Mouse (Mus musculus): Measurements from ENCODE around the gene Slc25a19. TPM values are rescaled to one million over a fixed set of nuclear protein-coding genes. Genes with fewer than 3 reads are reported as not detected.
A peak's percentile ranks its signal among the peaks of the same experiment; 100 is the strongest.

The Slc25a19 gene
- polyA plus RNA-seq, 1 experiment from 2014 or later, result 23.7 TPM

DNA sequence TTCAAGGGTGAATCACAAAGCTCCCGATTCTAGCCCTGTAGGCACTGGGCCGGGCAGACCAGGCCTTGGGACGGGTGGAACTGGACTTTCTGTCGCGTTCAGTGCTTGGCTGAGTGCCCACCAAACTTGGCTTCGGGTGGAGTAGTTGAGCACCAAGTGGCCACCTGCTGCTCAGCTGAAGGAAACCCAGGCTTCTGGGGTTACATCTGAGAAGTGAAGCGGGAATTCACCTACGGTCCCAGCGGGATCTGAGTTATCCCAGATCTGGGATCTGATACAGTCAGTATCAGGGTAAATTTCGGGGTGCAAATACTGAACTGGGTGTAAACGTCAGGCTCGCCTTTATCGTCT lies 16.1 kb downstream of the Slc25a19 start:
- Histone ChIP-seq H3K27ac (peak overlapping the region; percentile 90), H3K4me1 (replicated peaks) (peaks cover 28% of the 10 kb centered on the region), H3K36me3 (peaks cover 46% of the 10 kb centered on the region), H3K9me3 (no peaks in the 10 kb centered on the region), H3K27me3 (ENCODE audit: insufficient read depth, poor library complexity, severe bottlenecking) (no peaks in the 10 kb centered on the region), H3K4me3 (peak overlapping the region; percentile 73)
- no peak for DNase-seq (ENCODE audit: low spot score)
- WGBS, result 2% methylated on average over 13 of the region's 13 CpGs

DNA sequence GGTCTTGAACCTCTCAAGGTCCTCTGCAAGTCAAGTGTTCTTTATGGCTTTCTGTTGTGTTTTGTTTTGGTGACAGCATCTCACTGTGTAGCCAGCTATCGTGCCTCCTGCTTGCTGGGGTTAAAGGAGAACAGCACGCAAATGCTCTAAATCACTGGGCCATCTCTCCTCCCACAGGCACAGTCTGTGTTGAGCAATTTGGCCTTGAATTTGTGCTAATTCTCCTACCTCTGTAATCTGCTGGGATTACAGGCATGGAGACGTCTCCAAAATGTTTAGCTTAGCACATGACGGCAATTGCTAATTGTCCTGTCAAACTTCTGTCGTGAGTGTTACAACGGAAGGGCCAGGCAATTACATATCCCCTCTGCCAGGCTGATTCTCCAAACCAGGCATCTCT lies 16.9 kb downstream of the Slc25a19 start:
- Histone ChIP-seq H3K4me1 (replicated peaks) (peaks cover 28% of the 10 kb centered on the region), H3K27me3 (ENCODE audit: insufficient read depth, poor library complexity, severe bottlenecking) (no peaks in the 10 kb centered on the region), H3K36me3 (peaks cover 53% of the 10 kb centered on the region), H3K27ac (no peak overlapping the region), H3K4me3 (no peak overlapping the region), H3K9me3 (no peaks in the 10 kb centered on the region)
- no peak for DNase-seq (ENCODE audit: low spot score)
- 89% methylated on average over 6 of the region's 6 CpGs for WGBS

DNA sequence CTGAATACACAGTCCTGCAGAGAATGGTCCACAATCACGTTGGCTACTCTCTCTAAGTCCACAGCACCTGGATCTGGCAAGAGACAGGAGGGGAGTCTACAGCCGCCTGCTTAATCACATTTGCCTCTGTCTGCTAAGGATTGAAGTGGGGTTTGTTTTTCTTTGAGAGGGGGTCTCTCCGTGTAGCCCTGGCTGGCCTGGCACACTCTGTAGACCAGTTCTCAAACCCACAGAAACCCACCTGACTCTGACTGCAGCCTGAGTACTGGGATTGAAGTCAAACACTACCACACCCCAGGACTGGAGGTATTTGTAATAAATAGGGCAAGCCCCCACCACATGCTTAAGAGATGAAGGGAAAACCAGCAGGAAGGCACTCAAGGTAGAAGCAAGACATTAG lies 18.5 kb downstream of the Slc25a19 start:
- Histone ChIP-seq H3K9me3 (no peaks in the 10 kb centered on the region), H3K4me1 (replicated peaks) (peaks cover 39% of the 10 kb centered on the region), H3K27ac (no peak overlapping the region), H3K36me3 (peaks cover 50% of the 10 kb centered on the region), H3K4me3 (no peak overlapping the region), H3K27me3 (ENCODE audit: insufficient read depth, poor library complexity, severe bottlenecking) (no peaks in the 10 kb centered on the region)
- no peak for DNase-seq (ENCODE audit: low spot score)
- WGBS, result 77% methylated on average over 3 of the region's 3 CpGs

DNA sequence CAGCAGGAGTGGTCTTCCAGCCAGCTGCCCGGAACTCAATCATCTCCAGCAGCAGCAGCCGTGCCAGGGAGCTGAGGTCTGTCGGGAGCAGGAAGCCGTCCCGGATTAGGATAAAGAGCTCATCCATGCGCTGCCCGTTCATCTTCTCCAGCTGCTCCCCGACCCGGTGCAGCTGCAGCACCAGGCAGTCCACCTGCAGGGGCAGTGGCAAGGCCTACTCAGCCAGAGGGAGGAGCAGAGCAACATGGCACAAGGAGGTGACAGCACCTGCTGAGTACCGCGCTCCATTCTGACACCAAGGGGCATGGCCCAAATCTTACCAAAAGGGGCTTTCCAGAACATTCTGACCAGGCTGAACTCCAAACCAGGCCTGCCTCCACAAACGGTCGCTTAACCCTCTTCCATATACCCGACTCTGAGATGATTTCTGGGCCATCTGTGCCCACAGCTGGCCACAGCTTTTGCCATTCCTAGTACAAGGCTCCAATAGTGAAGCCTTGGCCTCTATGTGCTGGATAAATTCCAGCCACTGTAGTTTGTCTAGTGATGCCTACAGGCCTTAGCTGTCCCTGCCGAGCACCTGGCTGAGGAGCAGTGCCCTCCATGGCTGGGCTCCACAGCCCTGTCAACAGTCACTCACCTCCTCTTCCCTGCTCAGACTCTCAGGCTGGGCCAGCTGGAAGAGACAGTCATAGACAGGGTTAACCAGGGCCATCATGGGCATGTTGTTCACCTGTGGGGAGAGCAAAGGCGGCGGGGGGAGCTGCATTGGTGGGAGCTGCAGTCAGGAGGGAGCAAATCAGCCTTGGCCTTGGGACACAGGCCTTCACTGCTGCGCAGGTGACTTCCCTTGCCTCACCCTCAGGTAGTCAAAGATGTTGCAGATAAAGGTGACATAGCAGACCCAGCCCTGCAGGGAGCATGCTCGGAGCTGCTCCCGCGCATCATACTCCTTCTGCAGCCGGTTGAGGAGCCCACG lies 19.4 kb downstream of the Slc25a19 start:
- Histone ChIP-seq H3K9me3 (no peaks in the 10 kb centered on the region), H3K4me3 (no peak overlapping the region), H3K36me3 (peaks cover 49% of the 10 kb centered on the region), H3K27ac (no peak overlapping the region), H3K4me1 (replicated peaks) (peaks cover 46% of the 10 kb centered on the region), H3K27me3 (ENCODE audit: insufficient read depth, poor library complexity, severe bottlenecking) (no peaks in the 10 kb centered on the region)
- 86% methylated on average over 23 of the region's 23 CpGs for WGBS
- DNase-seq (ENCODE audit: low spot score), result no peak

DNA sequence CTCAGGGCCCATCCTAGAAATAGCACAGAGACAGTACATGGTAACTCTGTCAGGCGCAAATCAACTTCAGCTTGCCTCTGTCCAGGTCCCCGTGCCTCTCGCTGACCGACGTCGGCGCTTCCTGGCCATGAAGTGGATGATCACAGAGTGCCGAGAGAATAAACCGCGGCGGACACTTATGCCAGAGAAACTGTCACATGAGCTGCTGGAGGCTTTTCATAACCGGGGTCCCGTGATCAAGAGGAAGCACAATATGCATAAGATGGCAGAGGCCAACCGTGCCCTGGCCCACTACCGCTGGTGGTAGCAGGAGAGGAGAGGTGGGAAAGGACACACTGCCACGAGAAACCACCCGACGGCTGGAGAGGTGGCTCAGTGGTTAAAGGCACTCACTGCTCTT lies 21.4 kb downstream of the Slc25a19 start:
- H3K36me3 ChIP-seq, result peaks cover 54% of the 10 kb centered on the region
- no peak overlapping the region for H3K27ac ChIP-seq
- H3K27me3 ChIP-seq (ENCODE audit: insufficient read depth, poor library complexity, severe bottlenecking), result no peaks in the 10 kb centered on the region
- H3K4me1 ChIP-seq (replicated peaks), result peaks cover 45% of the 10 kb centered on the region
- H3K9me3 ChIP-seq, result no peaks in the 10 kb centered on the region
- no peak for DNase-seq (ENCODE audit: low spot score)
- WGBS, result 96% methylated on average over 18 of the region's 18 CpGs
- H3K4me3 ChIP-seq, result no peak overlapping the region

DNA sequence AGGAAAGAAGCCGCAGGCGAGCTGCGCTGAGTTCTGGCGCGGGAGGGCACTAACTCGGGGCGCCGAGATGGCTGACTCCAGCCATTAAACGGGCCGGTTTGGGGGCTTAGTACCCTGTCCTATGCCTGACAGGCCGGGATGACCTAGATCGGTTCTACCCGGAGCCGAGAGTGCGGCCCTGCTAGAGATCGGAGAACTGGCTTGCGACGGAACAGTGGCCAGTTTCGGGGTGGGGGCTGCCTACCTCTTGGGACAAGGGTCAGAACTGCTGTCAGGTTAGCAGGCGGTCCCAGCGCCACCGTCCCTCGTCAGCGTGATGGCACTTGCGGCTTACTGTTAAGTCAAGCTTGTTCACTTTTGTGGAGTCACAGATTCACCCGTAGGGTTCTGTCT lies 23.8 kb downstream of the Slc25a19 start:
- WGBS, result under 1% methylated on average over 26 of the region's 26 CpGs
- H3K4me1 ChIP-seq (replicated peaks), result peaks cover 40% of the 10 kb centered on the region
- H3K27ac ChIP-seq, result peak overlapping the region; percentile 99
- peaks cover 70% of the 10 kb centered on the region for H3K36me3 ChIP-seq
- H3K9me3 ChIP-seq, result no peaks in the 10 kb centered on the region
- H3K4me3 ChIP-seq, result peak overlapping the region; percentile 80
- no peak for DNase-seq (ENCODE audit: low spot score)
- no peaks in the 10 kb centered on the region for H3K27me3 ChIP-seq (ENCODE audit: insufficient read depth, poor library complexity, severe bottlenecking)

DNA sequence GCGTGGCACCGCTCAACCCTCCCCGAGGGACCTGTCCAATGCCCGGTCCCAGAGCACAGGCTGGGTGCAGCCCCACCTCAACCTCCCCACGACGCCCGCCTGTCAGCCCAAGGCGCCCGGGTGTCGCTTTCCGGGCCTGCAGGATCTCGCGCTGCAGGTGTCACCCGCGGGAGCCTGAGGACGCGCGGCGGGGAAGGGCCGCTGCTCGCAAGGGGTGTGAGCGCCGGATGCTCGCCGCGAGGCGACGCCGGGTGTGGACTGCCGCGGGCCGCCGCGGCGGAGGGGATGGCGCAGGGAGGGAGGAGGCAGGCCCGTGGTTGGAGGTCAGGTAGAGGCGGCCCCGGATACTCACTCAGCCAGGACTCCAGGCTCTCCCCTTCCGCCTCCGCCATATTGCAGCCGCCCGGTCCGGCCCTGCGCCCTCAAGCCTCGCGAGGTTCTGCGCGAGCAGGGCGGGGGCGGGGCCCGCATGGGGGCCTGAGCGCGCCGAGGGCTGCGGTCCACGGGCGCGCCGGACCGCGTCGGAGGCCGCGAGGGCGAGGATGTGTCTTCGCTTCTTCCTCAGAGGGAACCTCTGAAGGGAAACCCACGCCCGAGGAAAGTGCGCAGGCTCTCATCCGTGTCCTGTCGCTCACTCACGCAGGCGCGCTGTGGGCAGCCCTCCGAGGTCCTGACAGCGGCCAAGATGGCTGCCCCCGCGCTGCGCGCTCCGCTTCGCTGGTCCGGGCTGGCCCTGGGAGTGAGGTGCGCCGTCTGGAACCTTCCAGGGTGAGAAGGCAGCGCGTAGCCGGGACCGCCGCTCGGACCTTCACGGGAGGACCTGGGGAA lies 24.4 kb downstream of the Slc25a19 start, which contains the start of the genes Mrps7 and Gga3:
TSS of gene Mrps7 (plus strand) at position 450 of the 828 bp plus-strand sequence.
TSS of gene Gga3 (minus strand) at position 576 of the 828 bp plus-strand sequence.
- Histone ChIP-seq H3K9me3 (no peaks in the 10 kb centered on the region), H3K4me3 (peak within 1 kb of the TSS; percentile 80), H3K36me3 (peaks cover 69% of the 10 kb centered on the region), H3K27me3 (ENCODE audit: insufficient read depth, poor library complexity, severe bottlenecking) (no peaks in the 10 kb centered on the region), H3K4me1 (replicated peaks) (peaks cover 40% of the 10 kb centered on the region), H3K27ac (peak within 1 kb of the TSS; percentile 99)
- WGBS, result under 1% methylated on average over 93 of the region's 93 CpGs
- peak; percentile 89 for DNase-seq (ENCODE audit: low spot score)

DNA sequence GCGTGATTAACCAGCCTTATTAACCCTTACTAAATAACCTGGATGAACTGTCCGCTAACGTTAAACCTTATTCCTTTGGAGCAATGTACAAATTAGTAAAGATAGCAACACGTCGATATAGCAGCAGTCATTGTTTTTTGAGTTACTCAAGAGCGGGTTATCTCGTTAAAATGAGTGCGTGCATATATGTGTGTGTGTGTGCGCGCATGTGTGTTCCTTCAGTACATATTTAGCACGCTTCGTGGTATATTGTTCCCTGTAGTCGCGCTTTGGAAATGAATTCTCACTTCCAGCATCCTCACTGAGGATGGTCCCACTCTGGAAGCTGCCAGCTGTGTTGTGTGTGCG lies 25.0 kb downstream of the Slc25a19 start:
- Histone ChIP-seq H3K9me3 (no peaks in the 10 kb centered on the region), H3K4me1 (replicated peaks) (peaks cover 40% of the 10 kb centered on the region), H3K36me3 (peaks cover 68% of the 10 kb centered on the region), H3K4me3 (peak overlapping the region; percentile 80), H3K27me3 (ENCODE audit: insufficient read depth, poor library complexity, severe bottlenecking) (no peaks in the 10 kb centered on the region), H3K27ac (peak overlapping the region; percentile 99)
- WGBS, result 8% methylated on average over 15 of the region's 15 CpGs
- DNase-seq (ENCODE audit: low spot score), result no peak

DNA sequence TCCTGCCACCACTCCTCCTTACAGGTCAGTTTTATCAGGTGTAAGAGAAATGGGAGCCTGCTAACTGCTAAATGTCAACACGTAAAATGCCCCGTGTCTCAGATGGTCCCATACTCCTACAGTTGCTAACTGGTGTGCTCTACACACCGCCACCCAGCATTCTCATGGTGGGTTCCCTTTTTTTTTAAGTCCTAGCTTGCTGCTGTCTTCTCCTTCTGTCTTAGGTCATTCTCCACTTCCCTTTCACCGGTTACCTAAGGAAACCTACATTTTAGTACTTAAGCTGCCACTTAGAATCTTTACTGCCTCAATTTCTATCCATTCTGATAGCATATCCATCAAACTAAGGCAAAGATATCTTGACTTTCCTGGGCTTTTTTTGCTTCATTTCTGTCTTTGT lies 26.9 kb downstream of the Slc25a19 start:
- WGBS, result 98% methylated on average over 4 of the region's 4 CpGs
- Histone ChIP-seq H3K4me1 (replicated peaks) (peaks cover 40% of the 10 kb centered on the region), H3K27me3 (ENCODE audit: insufficient read depth, poor library complexity, severe bottlenecking) (no peaks in the 10 kb centered on the region), H3K36me3 (peaks cover 68% of the 10 kb centered on the region), H3K27ac (no peak overlapping the region), H3K9me3 (no peaks in the 10 kb centered on the region), H3K4me3 (no peak overlapping the region)
- no peak for DNase-seq (ENCODE audit: low spot score)

DNA sequence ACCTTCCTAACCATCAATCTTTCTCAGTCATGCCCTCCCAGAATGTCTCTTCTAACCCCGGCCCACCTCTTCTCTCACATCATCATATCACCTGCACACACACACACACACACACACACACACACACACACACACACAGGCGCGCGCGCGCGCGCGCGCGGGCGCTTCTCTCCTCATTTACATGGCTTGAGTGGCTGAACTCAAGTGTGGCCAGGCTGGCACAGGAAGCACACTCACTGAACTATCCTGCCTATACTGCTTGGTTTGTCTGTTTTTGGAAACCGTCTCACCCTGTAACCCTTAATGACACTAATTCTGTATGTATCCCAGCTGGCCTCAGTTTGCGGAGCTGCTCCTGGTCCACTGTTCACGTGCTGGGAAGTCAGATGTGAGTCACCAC lies 27.4 kb downstream of the Slc25a19 start:
- Histone ChIP-seq H3K27ac (no peak overlapping the region), H3K27me3 (ENCODE audit: insufficient read depth, poor library complexity, severe bottlenecking) (no peaks in the 10 kb centered on the region), H3K4me1 (replicated peaks) (peaks cover 38% of the 10 kb centered on the region), H3K36me3 (peaks cover 68% of the 10 kb centered on the region), H3K4me3 (no peak overlapping the region), H3K9me3 (no peaks in the 10 kb centered on the region)
- no peak for DNase-seq (ENCODE audit: low spot score)
- WGBS, result 99% methylated on average over 15 of the region's 15 CpGs

DNA sequence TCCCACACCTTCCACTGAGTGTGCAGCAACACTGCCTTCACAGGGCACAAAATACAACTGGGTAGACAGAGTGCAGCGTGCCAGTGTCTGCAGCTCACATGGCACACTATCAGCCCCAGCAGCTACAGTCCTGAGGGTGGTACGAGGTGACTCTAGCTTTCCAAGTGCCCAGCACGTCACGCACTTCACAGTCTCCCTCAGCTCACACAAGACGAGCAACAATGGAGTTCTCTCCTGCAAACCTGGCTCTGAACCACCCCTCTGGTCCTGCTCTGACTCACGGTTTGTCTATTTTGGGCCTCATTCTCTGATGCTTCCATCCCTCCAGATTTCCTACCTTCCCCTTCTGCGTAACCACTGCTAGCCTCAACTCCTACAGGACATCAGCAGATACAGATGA lies 28.4 kb downstream of the Slc25a19 start:
- H3K36me3 ChIP-seq, result peaks cover 71% of the 10 kb centered on the region
- H3K4me3 ChIP-seq, result no peak overlapping the region
- H3K9me3 ChIP-seq, result no peaks in the 10 kb centered on the region
- no peak overlapping the region for H3K27ac ChIP-seq
- no peaks in the 10 kb centered on the region for H3K27me3 ChIP-seq (ENCODE audit: insufficient read depth, poor library complexity, severe bottlenecking)
- 94% methylated on average over 7 of the region's 7 CpGs for WGBS
- DNase-seq (ENCODE audit: low spot score), result no peak
- peaks cover 27% of the 10 kb centered on the region for H3K4me1 ChIP-seq (replicated peaks)

DNA sequence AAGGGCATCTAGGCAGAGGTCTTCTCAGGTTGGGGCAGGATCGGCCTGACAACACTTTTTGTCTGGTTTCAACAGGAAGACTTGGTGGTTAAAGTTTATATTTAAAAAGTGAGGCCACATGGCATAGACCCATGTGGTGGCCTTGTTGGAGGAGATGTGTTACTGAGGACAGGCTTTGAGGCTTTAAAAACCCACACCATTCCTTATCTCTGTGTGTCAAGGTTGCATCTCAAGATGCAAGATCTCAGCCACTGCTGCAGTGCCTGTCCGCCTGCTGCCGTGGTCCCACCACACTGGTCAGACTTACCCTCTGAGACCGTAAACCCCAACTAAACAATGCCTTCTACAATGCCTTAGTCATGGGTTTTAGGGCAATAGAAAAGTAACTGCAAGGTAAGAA lies 29.8 kb downstream of the Slc25a19 start:
- Histone ChIP-seq H3K4me1 (replicated peaks) (peaks cover 18% of the 10 kb centered on the region), H3K27me3 (ENCODE audit: insufficient read depth, poor library complexity, severe bottlenecking) (no peaks in the 10 kb centered on the region), H3K4me3 (no peak overlapping the region), H3K27ac (no peak overlapping the region), H3K36me3 (peaks cover 85% of the 10 kb centered on the region), H3K9me3 (no peaks in the 10 kb centered on the region)
- WGBS, result 96% methylated on average over 4 of the region's 4 CpGs
- DNase-seq (ENCODE audit: low spot score), result no peak

DNA sequence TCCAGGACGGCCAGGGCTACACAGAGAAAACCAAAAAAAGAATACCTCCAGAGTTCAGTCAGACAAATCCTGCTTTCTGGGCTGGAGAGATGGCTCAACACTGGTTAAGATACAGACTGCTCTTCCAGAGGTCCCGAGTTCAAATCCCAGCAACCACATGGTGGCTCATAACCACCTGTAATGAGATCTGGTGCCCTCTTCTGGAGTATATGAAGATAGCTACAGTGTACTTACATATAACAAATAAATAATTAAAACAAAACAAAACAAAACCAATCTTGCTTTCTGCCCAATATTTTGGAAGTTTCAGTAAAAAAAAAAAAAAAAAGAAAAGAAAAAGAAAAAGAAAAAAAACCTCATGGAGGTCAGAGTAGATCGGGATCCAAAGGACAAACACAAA lies 32.9 kb downstream of the Slc25a19 start:
- Histone ChIP-seq H3K4me1 (replicated peaks) (no peaks in the 10 kb centered on the region), H3K27ac (no peak overlapping the region), H3K9me3 (no peaks in the 10 kb centered on the region), H3K36me3 (peaks cover 96% of the 10 kb centered on the region), H3K27me3 (ENCODE audit: insufficient read depth, poor library complexity, severe bottlenecking) (no peaks in the 10 kb centered on the region), H3K4me3 (no peak overlapping the region)
- DNase-seq (ENCODE audit: low spot score), result no peak
- WGBS, result 96% methylated on average over 3 of the region's 3 CpGs

All from hindbrain, embryonic 10.5 days (tissue).